Mouse (Mus musculus) left cerebral cortex, adult 2 months (tissue): Measurements from ENCODE around the gene Atg2b. TPM values are rescaled to one million over a fixed set of nuclear protein-coding genes. Genes with fewer than 3 reads are reported as not detected.
A peak's percentile ranks its signal among the peaks of the same experiment; 100 is the strongest.

Source experiments
- DNase-seq, 2 experiments: peaks; one replicate each; pipeline ENCODE4 v3.0.0; 2021 to 2022; ENCODE audit warnings: low spot score in 2 of 2, mixed read lengths in 1 of 2; ENCODE audit errors: extremely low spot score in 1 of 2
- H3K27ac ChIP-seq: fragments of 200-600 bp; 2 replicates; pipeline ENCODE4 v1.8.1; 2022
- H3K4me3 ChIP-seq: fragments of 200-600 bp; 2 replicates; pipeline ENCODE4 v1.8.1; 2022
- CTCF ChIP-seq: fragments of 200-600 bp; IDR thresholded peaks from 2 replicates; pipeline ENCODE4 v1.8.1; 2022; ENCODE audit warnings: antibody characterized with exemption, mild to moderate bottlenecking, moderate library complexity
- intact Hi-C: fragments of 180-260 bp; cut with DNase I; formaldehyde crosslinking; loops from one replicate; pipeline ENCODE4 v1.15.1; 2025
- total RNA-seq, 2 experiments: library from RNA; stranded (reverse); gene quantifications; 2 replicates each; pipeline ENCODE4 v1.2.3; 2021

The Atg2b gene
- total RNA-seq, 2 experiments from 2014 or later: 50.1 to 50.3 TPM

GRCm38 (mm10) chr12:105676274-105676673 is 8.7 kb downstream of the Atg2b start:
- Histone ChIP-seq H3K4me3 (no peak overlapping the region), H3K27ac (no peak overlapping the region)
- TF ChIP-seq CTCF: no peak
- intact Hi-C loops: no loop called here
- no peak for DNase-seq

- DNase-seq: no peak
- TF ChIP-seq CTCF: no peak
- no peak overlapping the region for H3K4me3 ChIP-seq
- H3K27ac ChIP-seq: no peak overlapping the region
- intact Hi-C loops: no loop called here
Observed at GRCm38 (mm10) chr12:105655850-105656249, 29.2 kb downstream of the Atg2b start.

GRCm38 (mm10) chr12:105642770-105643321 is 42.2 kb downstream of the Atg2b start:
- H3K4me3 ChIP-seq: no peak overlapping the region
- no peak for DNase-seq
- no peak for TF ChIP-seq CTCF
- intact Hi-C loops: no loop called here
- no peak overlapping the region for H3K27ac ChIP-seq

- intact Hi-C loops: no loop called here
- Histone ChIP-seq H3K4me3 (no peak overlapping the region), H3K27ac (no peak overlapping the region)
- peak; percentile 30 for TF ChIP-seq CTCF
- no peak for DNase-seq
Observed at GRCm38 (mm10) chr12:105637554-105637953, 47.5 kb downstream of the Atg2b start.

- H3K4me3 ChIP-seq: no peak overlapping the region
- intact Hi-C loops: no loop called here
- no peak for DNase-seq
- peak; percentile 21 for TF ChIP-seq CTCF
- no peak overlapping the region for H3K27ac ChIP-seq
Observed at GRCm38 (mm10) chr12:105636551-105636950, 48.5 kb downstream of the Atg2b start.

GRCm38 (mm10) chr12:105634374-105635067 is 50.5 kb downstream of the Atg2b start:
- intact Hi-C loops: no loop called here
- Histone ChIP-seq H3K4me3 (no peak overlapping the region), H3K27ac (no peak overlapping the region)
- no peak for TF ChIP-seq CTCF
- DNase-seq: no peak

- DNase-seq: no peak
- TF ChIP-seq CTCF: no peak
- intact Hi-C loops: no loop called here
- Histone ChIP-seq H3K27ac (no peak overlapping the region), H3K4me3 (no peak overlapping the region)
Observed at GRCm38 (mm10) chr12:105625798-105626197, 59.2 kb downstream of the Atg2b start.

GRCm38 (mm10) chr12:105622981-105623539 is 62.0 kb downstream of the Atg2b start:
- no peak for TF ChIP-seq CTCF
- intact Hi-C loops: no loop called here
- Histone ChIP-seq H3K4me3 (no peak overlapping the region), H3K27ac (no peak overlapping the region)
- DNase-seq: no peak

GRCm38 (mm10) chr12:105622048-105622447 is 63.0 kb downstream of the Atg2b start:
- no peak overlapping the region for H3K4me3 ChIP-seq
- DNase-seq: no peak
- intact Hi-C loops: no loop called here
- no peak for TF ChIP-seq CTCF
- no peak overlapping the region for H3K27ac ChIP-seq

- TF ChIP-seq CTCF: no peak
- Histone ChIP-seq H3K4me3 (no peak overlapping the region), H3K27ac (no peak overlapping the region)
- intact Hi-C loops: loop anchor here (5.0 kb wide), 1 partner anchor 176 kb away; no protein-coding TSS in a partner anchor
- no peak for DNase-seq
Observed at GRCm38 (mm10) chr12:105613559-105613958, 71.5 kb downstream of the Atg2b start.

GRCm38 (mm10) chr12:105611748-105612147 is 73.3 kb downstream of the Atg2b start:
- no peak overlapping the region for H3K4me3 ChIP-seq
- H3K27ac ChIP-seq: no peak overlapping the region
- DNase-seq: peak; percentile 60 to 64
- intact Hi-C loops: loop anchor here (1.0 to 5.0 kb wide), 2 partner anchors 113 to 174 kb away; no protein-coding TSS in a partner anchor
- TF ChIP-seq CTCF: peak; percentile 74

- intact Hi-C loops: loop anchor here (1.0 to 5.0 kb wide), 2 partner anchors 113 to 174 kb away; no protein-coding TSS in a partner anchor
- no peak for TF ChIP-seq CTCF
- H3K27ac ChIP-seq: no peak overlapping the region
Observed at GRCm38 (mm10) chr12:105611045-105611444, 74.0 kb downstream of the Atg2b start.

More at GRCm38 (mm10) chr12:105611045-105611444, 74.0 kb downstream of the Atg2b start:
- no peak overlapping the region for H3K4me3 ChIP-seq
- DNase-seq: no peak
